Mouse (Mus musculus): ENCODE measurements around the gene Mrvi1. TPM values are rescaled to one million over a fixed set of nuclear protein-coding genes. Genes with fewer than 3 reads are reported as not detected.
A peak's percentile ranks its signal among the peaks of the same experiment; 100 is the strongest.

Gene Mrvi1
- polyA plus RNA-seq, 1 experiment from 2014 or later: 5.1 TPM

DNA sequence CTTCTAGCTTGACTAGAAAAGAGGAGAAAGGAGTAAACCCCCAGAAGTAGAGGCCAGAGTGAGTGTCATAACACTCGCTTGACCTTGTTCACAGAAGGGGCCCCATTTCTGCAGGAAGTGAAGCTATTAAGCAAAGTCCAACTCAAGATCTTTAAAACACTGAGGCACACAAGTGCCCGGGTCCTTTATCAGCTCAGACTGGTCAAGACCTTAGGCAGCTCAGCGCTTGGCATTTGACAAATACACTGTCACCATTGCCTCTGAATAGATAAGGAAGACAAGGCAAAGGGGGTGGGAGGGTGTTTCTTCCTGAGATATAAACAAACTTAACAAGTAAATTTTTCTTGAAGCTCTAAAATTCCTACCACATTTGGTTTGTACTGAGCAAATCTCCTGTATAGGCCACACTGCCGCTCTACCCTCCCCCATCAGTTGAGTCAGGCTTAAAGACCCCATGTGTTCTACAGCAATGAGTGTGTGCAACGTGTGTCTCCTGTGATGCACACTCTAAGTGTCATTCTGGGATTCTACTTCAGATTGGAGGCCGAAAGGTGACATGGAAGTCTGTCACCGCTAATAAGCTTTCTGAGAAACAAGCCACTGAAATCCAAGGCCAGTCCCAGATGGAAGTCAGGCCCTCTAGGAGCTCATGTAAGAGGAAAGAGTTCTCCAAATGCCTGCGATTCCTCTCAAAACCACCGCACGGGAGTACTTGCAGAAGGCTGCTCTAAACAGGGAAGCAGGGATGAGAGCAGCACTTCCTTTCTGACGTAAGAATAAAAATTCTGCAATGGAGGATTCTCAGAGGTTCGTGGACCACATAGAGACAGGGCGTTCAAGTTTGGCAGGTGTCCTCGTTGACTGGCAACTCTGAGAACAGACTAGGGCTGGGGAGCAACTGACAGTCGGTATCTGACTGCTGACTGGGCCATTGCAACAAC, 16.9 kb upstream of the Mrvi1 start:
- DNase-seq (ENCODE audit: low spot score): no peak
- no peaks in the 10 kb centered on the region for H3K27me3 ChIP-seq (ENCODE audit: insufficient read depth, poor library complexity, severe bottlenecking)
- peak overlapping the region; percentile 13; the same call in 1 of the 2 replicates for H3K27ac ChIP-seq
- no peaks in the 10 kb centered on the region for H3K9me3 ChIP-seq
- H3K4me3 ChIP-seq: no peak overlapping the region
- WGBS: 60% methylated on average over 15 of the region's 15 CpGs
- no peaks in the 10 kb centered on the region for H3K36me3 ChIP-seq
- peaks cover 23% of the 10 kb centered on the region for H3K4me1 ChIP-seq

DNA sequence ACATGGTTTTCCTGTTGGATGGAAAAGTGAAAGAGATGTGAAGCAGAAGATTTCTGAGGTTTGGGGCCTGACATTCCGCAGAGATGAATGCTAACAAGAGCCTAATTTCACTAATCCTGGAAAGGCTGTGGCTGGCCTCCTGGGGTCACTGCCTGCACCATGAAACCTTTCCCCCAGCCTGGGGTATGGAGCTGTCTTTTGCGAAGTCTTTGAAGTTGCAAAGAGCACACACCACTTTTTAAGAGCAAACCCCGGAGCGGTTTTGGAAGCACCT, 8.9 kb upstream of the Mrvi1 start:
- no peaks in the 10 kb centered on the region for H3K27me3 ChIP-seq (ENCODE audit: insufficient read depth, poor library complexity, severe bottlenecking)
- peak overlapping the region; percentile 56; the same call in 1 of the 2 replicates for H3K27ac ChIP-seq
- peaks cover 33% of the 10 kb centered on the region for H3K4me1 ChIP-seq
- no peak for DNase-seq (ENCODE audit: low spot score)
- WGBS: 44% methylated on average over 4 of the region's 4 CpGs
- no peaks in the 10 kb centered on the region for H3K9me3 ChIP-seq
- no peaks in the 10 kb centered on the region for H3K36me3 ChIP-seq
- no peak overlapping the region for H3K4me3 ChIP-seq

DNA sequence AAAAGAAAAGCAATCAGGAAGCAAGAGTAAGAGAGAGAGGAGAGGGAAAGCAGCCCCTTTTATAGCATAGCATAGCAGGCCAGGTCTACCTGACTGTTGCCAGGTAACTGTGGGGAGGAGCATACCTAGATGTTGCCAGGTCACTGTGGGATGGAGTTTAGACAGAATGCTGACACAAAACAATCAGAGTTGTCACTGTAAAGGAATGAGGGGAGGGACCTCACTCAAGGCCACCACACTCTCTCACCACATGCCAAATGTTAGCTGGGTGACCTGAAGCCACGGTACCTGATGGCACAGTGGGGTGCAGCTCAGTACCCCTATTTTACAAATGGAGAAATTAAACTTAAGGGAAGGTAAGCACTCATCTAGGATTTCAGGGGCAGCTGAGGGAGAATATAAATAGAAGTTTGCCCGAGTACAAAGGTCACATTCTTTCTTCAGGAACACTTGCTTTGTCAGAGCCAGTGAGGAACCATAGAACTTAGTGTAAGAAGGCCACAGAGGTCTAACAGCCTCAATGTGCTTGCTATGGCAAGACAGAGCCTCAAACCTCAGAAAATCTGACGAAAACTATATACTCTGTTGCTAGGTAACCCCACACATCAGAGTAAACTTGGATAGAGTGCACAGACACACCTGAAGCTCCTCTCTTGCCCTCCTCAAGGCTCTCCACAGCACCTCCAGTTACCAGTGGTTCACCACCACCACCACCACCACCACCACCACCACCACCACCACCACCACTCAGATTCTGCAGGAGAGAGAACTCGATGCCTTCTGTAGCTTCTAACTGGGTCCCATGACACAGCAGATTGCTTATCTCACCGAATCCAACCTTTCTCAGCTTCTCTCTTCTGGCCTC, 8.3 kb upstream of the Mrvi1 start:
- 39% methylated on average over 5 of the region's 5 CpGs for WGBS
- no peaks in the 10 kb centered on the region for H3K27me3 ChIP-seq (ENCODE audit: insufficient read depth, poor library complexity, severe bottlenecking)
- H3K4me3 ChIP-seq: no peak overlapping the region
- H3K9me3 ChIP-seq: no peaks in the 10 kb centered on the region
- H3K4me1 ChIP-seq: peaks cover 38% of the 10 kb centered on the region
- no peaks in the 10 kb centered on the region for H3K36me3 ChIP-seq
- no peak for DNase-seq (ENCODE audit: low spot score)
- peak overlapping the region; percentile 56 for H3K27ac ChIP-seq

DNA sequence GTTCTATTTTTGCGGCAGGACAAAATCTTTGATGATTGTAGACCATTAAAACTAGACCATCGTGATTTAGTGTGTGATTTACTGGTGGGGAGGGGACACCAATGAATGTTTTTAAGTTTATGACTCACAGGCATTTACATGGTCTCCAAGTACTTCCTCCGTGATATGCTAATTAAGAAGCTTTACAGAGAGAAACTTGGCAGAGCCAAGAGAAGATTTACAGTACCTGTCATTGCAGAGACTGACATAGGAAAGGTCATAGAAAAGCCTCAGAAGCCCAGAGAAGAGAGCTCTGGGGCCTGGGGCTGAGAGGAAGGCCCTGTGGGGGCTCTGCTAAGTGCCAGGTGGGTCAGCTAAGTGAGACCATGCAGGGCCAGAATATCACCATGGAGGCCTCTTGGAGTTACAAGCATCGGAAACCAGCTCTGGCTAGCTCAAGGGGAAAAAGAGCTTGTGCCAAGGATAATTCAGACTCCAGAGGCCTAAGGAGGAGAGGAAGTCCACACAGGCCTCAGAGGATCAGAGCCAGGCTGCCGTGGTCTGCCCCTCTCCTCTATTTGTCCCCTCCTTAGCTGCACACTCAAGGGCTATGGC, 7.1 kb upstream of the Mrvi1 start:
- peak overlapping the region; percentile 24; the same call in 1 of the 2 replicates for H3K27ac ChIP-seq
- H3K4me3 ChIP-seq: no peak overlapping the region
- H3K4me1 ChIP-seq: peaks cover 41% of the 10 kb centered on the region
- H3K36me3 ChIP-seq: no peaks in the 10 kb centered on the region
- no peaks in the 10 kb centered on the region for H3K27me3 ChIP-seq (ENCODE audit: insufficient read depth, poor library complexity, severe bottlenecking)
- WGBS: 78% methylated on average over 5 of the region's 5 CpGs
- no peak for DNase-seq (ENCODE audit: low spot score)
- H3K9me3 ChIP-seq: no peaks in the 10 kb centered on the region

DNA sequence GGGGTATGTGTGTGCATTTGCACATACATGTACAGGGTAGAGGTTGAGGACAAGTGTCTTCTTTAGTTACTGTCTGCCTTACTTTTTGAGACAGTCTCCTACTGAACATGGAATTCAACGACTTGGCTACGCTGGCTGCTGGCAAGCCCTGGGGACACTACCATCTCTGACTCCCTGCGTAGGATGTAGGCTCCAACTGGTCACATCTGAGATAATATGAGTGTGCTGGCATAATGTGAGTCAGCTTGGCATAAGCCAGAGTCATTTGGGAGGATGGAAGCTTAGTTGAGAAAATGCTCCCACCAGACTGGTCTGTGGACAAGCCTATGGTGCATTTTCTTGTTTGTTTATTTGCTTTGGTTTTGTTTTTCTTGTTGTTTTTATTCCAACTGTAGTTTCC, 5.8 kb upstream of the Mrvi1 start:
- H3K27ac ChIP-seq: no peak overlapping the region
- H3K27me3 ChIP-seq (ENCODE audit: insufficient read depth, poor library complexity, severe bottlenecking): no peaks in the 10 kb centered on the region
- DNase-seq (ENCODE audit: low spot score): no peak
- H3K4me3 ChIP-seq: no peak overlapping the region
- H3K36me3 ChIP-seq: no peaks in the 10 kb centered on the region
- H3K4me1 ChIP-seq: peaks cover 49% of the 10 kb centered on the region
- WGBS: 92% methylated on average over 3 of the region's 3 CpGs
- H3K9me3 ChIP-seq: no peaks in the 10 kb centered on the region

DNA sequence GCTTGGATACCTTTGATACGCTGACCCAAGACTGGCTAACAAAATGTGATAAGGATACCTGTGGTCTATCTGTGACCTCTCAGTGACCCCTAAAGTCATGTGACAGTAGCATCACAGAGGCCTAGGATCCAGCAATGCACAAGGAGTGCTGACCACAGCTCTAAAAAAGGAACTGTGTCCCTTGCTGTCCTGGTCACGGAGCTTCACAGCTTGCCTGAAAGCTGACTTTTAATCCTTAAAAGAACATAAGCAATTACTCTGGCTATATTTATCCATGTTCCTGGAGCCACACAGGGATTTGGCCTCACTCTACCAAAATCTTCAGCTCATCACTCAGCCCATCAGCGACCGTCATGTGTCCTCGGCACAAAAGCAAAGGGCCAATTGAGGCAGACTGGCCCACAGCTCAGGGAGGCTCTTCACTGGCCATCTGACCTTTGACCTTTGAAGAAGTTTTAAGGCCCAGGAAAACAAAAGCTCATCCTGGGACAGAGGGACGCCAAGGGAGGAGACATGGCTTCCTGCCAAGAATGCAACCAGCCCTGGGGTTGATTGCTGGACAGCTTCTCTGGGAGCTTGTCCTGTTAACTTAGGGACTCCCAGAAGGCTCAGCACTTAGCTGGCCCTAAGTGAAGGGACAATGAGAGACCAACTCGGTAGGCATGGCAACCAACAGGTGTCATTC, 3.5 kb upstream of the Mrvi1 start:
- no peaks in the 10 kb centered on the region for H3K27me3 ChIP-seq (ENCODE audit: insufficient read depth, poor library complexity, severe bottlenecking)
- WGBS: 61% methylated on average over 7 of the region's 7 CpGs
- DNase-seq (ENCODE audit: low spot score): no peak
- peak overlapping the region; percentile 60; the same call in 1 of the 2 replicates for H3K27ac ChIP-seq
- H3K36me3 ChIP-seq: no peaks in the 10 kb centered on the region
- no peaks in the 10 kb centered on the region for H3K9me3 ChIP-seq
- no peak overlapping the region for H3K4me3 ChIP-seq
- H3K4me1 ChIP-seq: peaks cover 59% of the 10 kb centered on the region

DNA sequence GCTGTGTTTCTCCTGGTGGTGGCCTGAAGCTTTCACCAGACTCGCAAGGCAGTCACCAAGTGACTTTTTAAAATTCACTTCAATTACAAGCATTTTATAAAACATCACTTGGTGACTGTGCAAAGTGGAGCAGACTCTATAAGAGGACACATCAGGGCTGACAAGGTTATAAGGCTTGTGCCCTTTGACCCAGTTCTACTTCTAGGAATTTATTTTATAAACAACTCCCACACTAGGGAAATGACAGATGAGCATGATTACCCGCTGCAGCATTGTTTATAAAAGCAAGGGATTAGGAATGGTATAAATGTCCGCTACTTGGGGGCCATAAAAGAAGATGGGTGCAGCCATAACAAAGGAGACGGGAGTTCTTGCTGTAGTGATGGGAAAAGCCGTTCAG, 1.4 kb upstream of the Mrvi1 start:
- DNase-seq (ENCODE audit: low spot score): no peak
- H3K36me3 ChIP-seq: no peaks in the 10 kb centered on the region
- peaks cover 56% of the 10 kb centered on the region for H3K4me1 ChIP-seq
- no peaks in the 10 kb centered on the region for H3K9me3 ChIP-seq
- 79% methylated on average over 5 of the region's 5 CpGs for WGBS
- H3K4me3 ChIP-seq: no peak overlapping the region
- no peaks in the 10 kb centered on the region for H3K27me3 ChIP-seq (ENCODE audit: insufficient read depth, poor library complexity, severe bottlenecking)
- peak overlapping the region; percentile 86 for H3K27ac ChIP-seq

DNA sequence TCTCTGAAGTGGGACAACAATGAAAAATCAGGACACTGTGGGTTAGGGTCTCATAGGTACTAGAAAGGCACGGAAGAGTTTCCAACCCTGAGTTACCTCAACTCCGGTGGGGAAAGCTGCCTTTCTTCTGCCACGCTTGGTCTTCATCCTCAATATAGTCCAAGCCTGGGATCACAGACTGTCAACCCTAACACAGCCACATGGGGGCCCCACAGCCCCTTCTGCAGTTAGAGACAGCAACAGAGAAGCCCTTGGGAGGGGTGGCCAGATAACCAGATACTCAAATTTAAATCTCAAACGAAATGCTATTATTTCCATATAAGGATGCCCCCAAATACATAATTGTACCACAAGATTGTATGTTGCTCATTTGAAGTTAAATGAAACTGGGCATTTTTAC, 503 bp upstream of the Mrvi1 start:
- Histone ChIP-seq H3K36me3 (no peaks in the 10 kb centered on the region), H3K9me3 (no peaks in the 10 kb centered on the region), H3K4me3 (peak overlapping the region; percentile 43; the same call in 1 of the 2 replicates), H3K27me3 (ENCODE audit: insufficient read depth, poor library complexity, severe bottlenecking) (no peaks in the 10 kb centered on the region), H3K27ac (peak overlapping the region; percentile 86), H3K4me1 (peaks cover 60% of the 10 kb centered on the region)
- no peak for DNase-seq (ENCODE audit: low spot score)
- 49% methylated on average over 4 of the region's 4 CpGs for WGBS

DNA sequence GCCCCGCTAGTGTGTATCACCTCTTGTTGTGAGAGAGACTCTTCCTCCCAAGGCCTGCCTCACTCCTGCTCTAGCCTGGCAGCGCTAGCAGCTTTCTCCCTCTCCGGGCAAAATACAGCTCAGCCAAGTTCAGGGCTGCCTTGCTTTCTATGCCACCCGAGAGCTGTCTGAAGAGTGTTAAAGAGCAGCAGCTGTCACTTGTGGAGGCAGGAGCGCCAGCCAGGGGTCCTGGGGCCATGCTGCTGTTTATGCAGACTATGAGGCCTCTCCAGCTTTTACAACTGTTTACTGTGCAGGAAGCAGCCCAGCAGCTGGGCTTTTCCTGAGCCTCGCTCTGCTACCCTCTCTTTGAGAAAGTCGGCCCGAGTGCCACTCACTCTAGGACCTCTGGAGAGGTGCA, 1.2 kb downstream of the Mrvi1 start:
- Histone ChIP-seq H3K4me1 (peaks cover 66% of the 10 kb centered on the region), H3K36me3 (no peaks in the 10 kb centered on the region), H3K27me3 (ENCODE audit: insufficient read depth, poor library complexity, severe bottlenecking) (no peaks in the 10 kb centered on the region), H3K4me3 (peak overlapping the region; percentile 43; the same call in 1 of the 2 replicates), H3K27ac (peak overlapping the region; percentile 86), H3K9me3 (no peaks in the 10 kb centered on the region)
- no peak for DNase-seq (ENCODE audit: low spot score)
- 47% methylated on average over 8 of the region's 8 CpGs for WGBS

DNA sequence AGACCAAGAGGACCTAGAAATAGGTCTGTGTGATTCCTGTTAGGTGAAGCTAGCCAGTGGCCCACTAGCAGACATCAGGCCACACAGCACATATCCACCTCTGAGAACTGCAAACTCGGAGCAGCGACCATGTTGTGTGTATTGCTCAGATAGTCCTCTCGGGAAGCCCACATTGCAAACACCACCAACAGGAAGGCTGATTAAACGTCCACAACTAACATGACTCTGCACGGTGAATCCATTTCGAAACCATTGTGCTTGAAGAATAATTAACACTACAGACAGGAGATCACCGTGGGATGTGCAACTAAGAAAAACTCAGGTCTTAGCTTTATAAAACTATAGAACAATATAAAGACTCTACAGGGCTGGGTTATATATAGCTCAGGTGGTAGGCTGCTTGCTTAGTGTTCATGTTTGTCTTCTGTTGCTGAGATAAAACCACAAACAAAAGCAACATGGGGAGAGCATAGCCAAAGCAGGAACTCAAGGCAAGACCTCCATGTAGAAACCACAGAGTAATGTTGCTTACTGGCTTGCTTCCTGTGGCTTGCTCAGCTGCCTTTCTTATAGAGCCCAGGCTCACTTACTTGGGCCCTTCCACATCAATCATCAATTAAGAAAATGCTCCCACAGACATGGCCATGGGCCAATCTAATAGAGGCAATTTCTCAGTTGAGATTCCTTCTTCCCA, 4.4 kb downstream of the Mrvi1 start:
- no peak for DNase-seq (ENCODE audit: low spot score)
- Histone ChIP-seq H3K27ac (no peak overlapping the region), H3K36me3 (no peaks in the 10 kb centered on the region), H3K9me3 (no peaks in the 10 kb centered on the region), H3K4me3 (no peak overlapping the region), H3K27me3 (ENCODE audit: insufficient read depth, poor library complexity, severe bottlenecking) (no peaks in the 10 kb centered on the region), H3K4me1 (peaks cover 54% of the 10 kb centered on the region)
- 79% methylated on average over 7 of the region's 7 CpGs for WGBS

DNA sequence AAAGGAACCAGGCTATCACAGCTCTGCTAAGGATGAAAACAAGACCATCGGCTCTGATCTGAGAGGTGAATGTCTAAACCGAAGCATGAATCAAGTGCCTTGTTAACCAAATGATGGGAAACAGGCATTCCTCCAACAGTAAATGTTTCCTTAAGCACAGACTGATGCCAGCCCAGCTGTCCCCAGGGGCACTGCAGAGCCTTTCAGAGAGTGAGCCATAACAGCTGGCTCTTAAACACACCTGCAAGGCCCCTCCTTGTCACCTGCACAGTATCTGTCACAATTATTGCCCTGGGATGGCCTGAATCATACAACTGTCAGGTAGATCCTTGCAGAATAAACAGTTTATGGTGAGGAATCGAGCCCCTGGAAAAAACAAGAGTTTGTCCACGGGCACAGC, 8.8 kb downstream of the Mrvi1 start:
- WGBS: 78% methylated on average over 4 of the region's 4 CpGs

DNA sequence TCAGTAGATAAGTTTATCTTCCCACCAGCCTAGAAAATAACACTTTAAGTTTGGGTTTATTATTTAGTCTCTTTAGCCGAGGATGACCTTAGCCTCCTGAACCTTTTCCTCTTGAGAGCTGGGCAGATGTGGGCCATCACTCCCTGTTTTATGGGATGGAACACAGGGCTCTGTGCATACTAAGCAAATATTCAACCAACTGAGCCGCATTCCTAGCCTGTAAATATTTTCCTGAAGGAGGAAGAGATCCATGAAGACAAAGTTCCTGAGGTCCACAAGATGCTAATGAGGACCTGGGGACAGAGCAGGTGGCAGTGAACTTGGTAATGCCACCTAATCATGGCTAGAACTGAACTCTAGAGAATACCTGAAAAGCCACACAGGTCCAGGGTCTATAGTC, 9.5 kb downstream of the Mrvi1 start:
- H3K4me1 ChIP-seq: peaks cover 34% of the 10 kb centered on the region
- DNase-seq (ENCODE audit: low spot score): no peak
- no peaks in the 10 kb centered on the region for H3K27me3 ChIP-seq (ENCODE audit: insufficient read depth, poor library complexity, severe bottlenecking)
- H3K9me3 ChIP-seq: no peaks in the 10 kb centered on the region
- no peaks in the 10 kb centered on the region for H3K36me3 ChIP-seq
- H3K27ac ChIP-seq: no peak overlapping the region
- WGBS: 67% methylated on average over 2 of the region's 2 CpGs
- H3K4me3 ChIP-seq: no peak overlapping the region

More for the DNA sequence above, 8.8 kb downstream of the Mrvi1 start:
- H3K27ac ChIP-seq: no peak overlapping the region
- no peaks in the 10 kb centered on the region for H3K36me3 ChIP-seq
- DNase-seq (ENCODE audit: low spot score): no peak
- no peak overlapping the region for H3K4me3 ChIP-seq
- no peaks in the 10 kb centered on the region for H3K9me3 ChIP-seq
- peaks cover 35% of the 10 kb centered on the region for H3K4me1 ChIP-seq
- no peaks in the 10 kb centered on the region for H3K27me3 ChIP-seq (ENCODE audit: insufficient read depth, poor library complexity, severe bottlenecking)

All from heart, embryonic 10.5 days (tissue).